8 mouse cellular contexts compared by ENCODE assay signal in the genomic region with DNA sequence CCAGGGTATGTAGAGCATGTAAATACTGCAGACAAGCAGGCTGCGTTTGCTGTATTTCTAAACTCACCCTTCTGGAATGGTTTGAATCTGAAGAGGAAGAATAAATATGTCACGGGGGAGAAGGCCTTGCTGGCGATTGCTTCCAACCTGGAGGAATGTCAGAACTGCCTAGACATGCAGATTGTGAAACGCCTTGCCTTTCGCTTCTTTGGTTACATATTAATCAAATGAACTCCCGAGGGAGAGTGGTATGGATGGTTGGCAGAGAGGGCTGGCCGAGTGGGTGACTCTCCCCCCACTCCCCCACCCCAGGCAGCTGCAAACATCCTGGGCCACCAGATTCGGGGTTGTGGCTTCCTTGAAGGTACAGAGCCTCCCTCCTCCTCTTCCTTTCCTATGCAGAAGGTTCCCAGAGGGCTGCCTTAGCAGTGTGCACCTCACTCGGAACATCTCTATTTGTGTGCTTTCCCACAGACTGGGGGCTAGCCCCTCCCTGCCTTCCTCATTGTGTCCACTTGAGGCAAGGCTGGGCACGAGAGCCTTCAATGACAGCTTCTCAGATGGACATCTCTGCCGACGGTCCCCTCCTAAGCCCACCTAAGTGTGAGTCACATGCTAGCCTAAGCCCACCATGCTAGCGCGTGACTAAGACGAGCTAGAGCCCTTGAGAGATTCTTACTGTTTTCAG.
DNase-seq lines count a peak whose midpoint lies in the region; TF ChIP-seq lines count a peak whose summit lies in the region.
"Had no signal": no experiment of that assay in that cellular context is flagged by ENCODE, and none has a peak within 500 bp of the region (broad histone marks: within the 10 kb centered on the region; RNA-seq: fewer than 3 reads in every experiment).

No protein-coding gene starts in this region.

- H3K4me3 ChIP-seq in embryonic fibroblast, embryonic 13.5 days (ENCODE audit: insufficient read depth, low read length): no peak overlapping the region
- H3K4me3 ChIP-seq: midbrain, embryonic 13.5 days had no signal

- H3K27ac ChIP-seq in embryonic fibroblast, embryonic 13.5 days (ENCODE audit: insufficient read depth, low read length): peak overlapping the region; percentile 63
- H3K27ac ChIP-seq: midbrain, embryonic 13.5 days had no signal

- TF ChIP-seq POLR2A in embryonic fibroblast, embryonic 13.5 days (IDR thresholded peaks at IDR 0.05; ENCODE audit: low read depth, low read length): no peak

- TF ChIP-seq CTCF in embryonic fibroblast, embryonic 13.5 days (IDR thresholded peaks at IDR 0.05; ENCODE audit: borderline replicate concordance, insufficient read depth, low read length): no peak

- 0 out of 2 replicates have a peak, but pooled peaks cover 4% of the 10 kb centered on the region for H3K4me1 ChIP-seq in embryonic fibroblast, embryonic 13.5 days (ENCODE audit: control insufficient read depth, insufficient read depth, low read length)

- DNase-seq in NIH3T3 (ENCODE audit: low read depth): peak; percentile 89
- DNase-seq in kidney, postnatal 10 days: peak; percentile 58
- peak; percentile 43 for DNase-seq in lung, postnatal 10 days
- no peak for DNase-seq in spleen, postnatal 14 days (ENCODE audit: low spot score in 2 of 2)
- no peak for DNase-seq in natural killer cell, adult 2 months (ENCODE audit: low spot score in 2 of 2)
- DNase-seq in adrenal gland, adult 2 months: no peak

Comparison
In these comparisons a context has a peak if more than half of its experiments do, and no peak if none do; other contexts are left out.
1. DNase-seq: peak in NIH3T3 (single experiment), kidney, postnatal 10 days (single experiment) and lung, postnatal 10 days (single experiment); none in spleen, postnatal 14 days (0 of 2), natural killer cell, adult 2 months (0 of 2) and adrenal gland, adult 2 months (single experiment).